Mouse (Mus musculus) midbrain, postnatal 0 days (tissue): Measurements from ENCODE around the gene Kctd4. TPM values are rescaled to one million over a fixed set of nuclear protein-coding genes. Genes with fewer than 3 reads are reported as not detected.

Experiments used
- ATAC-seq: fragments of 200-750 bp; cut with Nextera tagmentation; 2 replicates; pipeline ENCODE4 v1.8.0; 2017; ENCODE audit warnings: moderate number of reproducible peaks, mild to moderate bottlenecking, moderate TSS enrichment, moderate library complexity; ENCODE audit not compliant: low FRiP score
- DNase-seq: peaks from one replicate; pipeline ENCODE4 v3.0.0-alpha.2; 2015; ENCODE audit warnings: low spot score
- H3K27ac ChIP-seq: fragments of 300-500 bp; sonication (generic); 2 replicates; pipeline ENCODE4 v1.5.1; 2014; ENCODE audit warnings: low read depth, mild to moderate bottlenecking, low read length, mixed read lengths
- H3K27me3 ChIP-seq: fragments of 300-500 bp; sonication (generic); 2 replicates; pipeline ENCODE4 v1.6.1; 2014; ENCODE audit warnings: low read length, control low read depth, mixed read lengths; ENCODE audit not compliant: insufficient read depth
- H3K36me3 ChIP-seq: fragments of 300-500 bp; sonication (generic); 2 replicates; pipeline ENCODE4 v1.6.1; 2014; ENCODE audit warnings: low read length, control low read depth, mixed read lengths; ENCODE audit not compliant: insufficient read depth
- H3K4me1 ChIP-seq: fragments of 300-500 bp; sonication (generic); 2 replicates; pipeline ENCODE4 v1.6.1; 2014; ENCODE audit warnings: mild to moderate bottlenecking, control low read depth, antibody characterized with exemption, low read length, mixed read lengths; ENCODE audit not compliant: insufficient read depth
- H3K4me2 ChIP-seq: fragments of 300-500 bp; sonication (generic); 2 replicates; pipeline ENCODE4 v1.6.1; 2014; ENCODE audit warnings: low read depth, mild to moderate bottlenecking, low read length, mixed read lengths; ENCODE audit not compliant: poor library complexity, severe bottlenecking
- H3K4me3 ChIP-seq: fragments of 300-500 bp; sonication (generic); 2 replicates; pipeline ENCODE4 v1.5.1; 2014; ENCODE audit warnings: low read depth, mild to moderate bottlenecking, low read length, moderate library complexity
- H3K9ac ChIP-seq: fragments of 300-500 bp; sonication (generic); replicated peaks from 2 replicates; pipeline ENCODE4 v1.6.1; 2014; ENCODE audit warnings: mild to moderate bottlenecking, low read length, moderate library complexity, mixed read lengths; ENCODE audit not compliant: poor library complexity, severe bottlenecking
- H3K9me3 ChIP-seq: fragments of 300-500 bp; sonication (generic); 2 replicates; pipeline ENCODE4 v1.6.1; 2016; ENCODE audit warnings: low read length, control low read depth
- CTCF ChIP-seq: IDR thresholded peaks from 2 replicates; pipeline ENCODE4 v1.5.1; 2016; ENCODE audit warnings: antibody characterized with exemption, mild to moderate bottlenecking
- WGBS: fragments of 180-500 bp; shearing (Covaris S2); extraction: QIAGEN DNeasy Blood & Tissue Kit; methylation state at CpG from one replicate; pipeline ENCODE4 v1.1.7; 2014; 5-methylcytosine and 5-hydroxymethylcytosine counted together
- polyA plus RNA-seq: library from polyadenylated mRNA; unstranded; fragments of >200 nt; fragmentation: Nextera tagmentation; extraction: Ambion mirVana; gene quantifications from 2 replicates; pipeline ENCODE4 v1.2.1, GENCODE M21; 2015
- total RNA-seq: library from RNA; depleted of rRNA; stranded (reverse); fragments of >200 nt; gene quantifications from 2 replicates; pipeline ENCODE4 v1.2.3, GENCODE M21; 2014

Kctd4 gene
- total and polyA plus RNA-seq, 2 experiments from 2014 or later, result 8.8 to 9.4 TPM

- no peaks in the 10 kb centered on the region for H3K9me3 ChIP-seq
Observed at GRCm38 (mm10) chr14:75931266-75931665, 23.5 kb upstream of the Kctd4 start.

GRCm38 (mm10) chr14:75934359-75934758, 20.4 kb upstream of the Kctd4 start:
- H3K9me3 ChIP-seq, result no peaks in the 10 kb centered on the region
- no peaks in the 10 kb centered on the region for H3K36me3 ChIP-seq
- no peaks in the 10 kb centered on the region for H3K4me1 ChIP-seq
- no peak for ATAC-seq
- no peak overlapping the region for H3K27ac ChIP-seq
- no peak for DNase-seq
- H3K27me3 ChIP-seq, result no peaks in the 10 kb centered on the region
- no peak overlapping the region for H3K4me3 ChIP-seq
- peak; percentile 38 for TF ChIP-seq CTCF
- H3K4me2 ChIP-seq, result no peak overlapping the region
- 88% methylated on average over 2 of the region's 2 CpGs for WGBS
- no peak overlapping the region for H3K9ac ChIP-seq

More at GRCm38 (mm10) chr14:75931266-75931665, 23.5 kb upstream of the Kctd4 start:
- H3K27me3 ChIP-seq, result no peaks in the 10 kb centered on the region
- H3K27ac ChIP-seq, result no peak overlapping the region
- H3K9ac ChIP-seq, result no peak overlapping the region
- no peaks in the 10 kb centered on the region for H3K4me1 ChIP-seq
- no peak overlapping the region for H3K4me2 ChIP-seq
- 96% methylated on average over 23 of the region's 23 CpGs for WGBS
- no peaks in the 10 kb centered on the region for H3K36me3 ChIP-seq
- ATAC-seq (no peak), DNase-seq (no peak)
- no peak overlapping the region for H3K4me3 ChIP-seq
- no peak for TF ChIP-seq CTCF

GRCm38 (mm10) chr14:75937714-75938113, 17.1 kb upstream of the Kctd4 start:
- ATAC-seq (no peak), DNase-seq (no peak)
- Histone ChIP-seq H3K27me3 (no peaks in the 10 kb centered on the region), H3K4me2 (no peak overlapping the region), H3K9me3 (no peaks in the 10 kb centered on the region), H3K4me1 (no peaks in the 10 kb centered on the region), H3K9ac (no peak overlapping the region), H3K36me3 (no peaks in the 10 kb centered on the region), H3K27ac (no peak overlapping the region), H3K4me3 (no peak overlapping the region)
- no peak for TF ChIP-seq CTCF
- WGBS, result 80% methylated on average over 1 of the region's 1 CpGs

- ATAC-seq, result no peak
- WGBS, result 100% methylated on average over 1 of the region's 1 CpGs
- no peak for TF ChIP-seq CTCF
- H3K4me3 ChIP-seq, result no peak overlapping the region
- no peak overlapping the region for H3K27ac ChIP-seq
- H3K9me3 ChIP-seq, result no peaks in the 10 kb centered on the region
- H3K36me3 ChIP-seq, result no peaks in the 10 kb centered on the region
- DNase-seq, result no peak
- no peaks in the 10 kb centered on the region for H3K27me3 ChIP-seq
- H3K4me1 ChIP-seq, result no peaks in the 10 kb centered on the region
- no peak overlapping the region for H3K9ac ChIP-seq
- H3K4me2 ChIP-seq, result no peak overlapping the region
Observed at GRCm38 (mm10) chr14:75941500-75941899, 13.3 kb upstream of the Kctd4 start.

- 94% methylated on average over 3 of the region's 3 CpGs for WGBS
- Histone ChIP-seq H3K4me2 (no peak overlapping the region), H3K27me3 (no peaks in the 10 kb centered on the region), H3K9me3 (no peaks in the 10 kb centered on the region), H3K27ac (no peak overlapping the region), H3K4me3 (no peak overlapping the region), H3K9ac (no peak overlapping the region), H3K4me1 (no peaks in the 10 kb centered on the region), H3K36me3 (no peaks in the 10 kb centered on the region)
- ATAC-seq (no peak), DNase-seq (no peak)
- TF ChIP-seq CTCF, result no peak
Observed at GRCm38 (mm10) chr14:75942365-75942764, 12.4 kb upstream of the Kctd4 start.

- no peak for TF ChIP-seq CTCF
- H3K4me3 ChIP-seq, result no peak overlapping the region
- no peaks in the 10 kb centered on the region for H3K9me3 ChIP-seq
- no peaks in the 10 kb centered on the region for H3K36me3 ChIP-seq
- H3K27me3 ChIP-seq, result no peaks in the 10 kb centered on the region
- 20% methylated on average over 3 of the region's 3 CpGs for WGBS
- ATAC-seq (no peak), DNase-seq (peak; percentile 35)
- no peak overlapping the region for H3K27ac ChIP-seq
- H3K4me2 ChIP-seq, result no peak overlapping the region
- no peak overlapping the region for H3K9ac ChIP-seq
- no peaks in the 10 kb centered on the region for H3K4me1 ChIP-seq
Observed at GRCm38 (mm10) chr14:75947674-75948073, 7.1 kb upstream of the Kctd4 start.
